11 mouse cellular contexts compared by ENCODE assay signal in the genomic region with DNA sequence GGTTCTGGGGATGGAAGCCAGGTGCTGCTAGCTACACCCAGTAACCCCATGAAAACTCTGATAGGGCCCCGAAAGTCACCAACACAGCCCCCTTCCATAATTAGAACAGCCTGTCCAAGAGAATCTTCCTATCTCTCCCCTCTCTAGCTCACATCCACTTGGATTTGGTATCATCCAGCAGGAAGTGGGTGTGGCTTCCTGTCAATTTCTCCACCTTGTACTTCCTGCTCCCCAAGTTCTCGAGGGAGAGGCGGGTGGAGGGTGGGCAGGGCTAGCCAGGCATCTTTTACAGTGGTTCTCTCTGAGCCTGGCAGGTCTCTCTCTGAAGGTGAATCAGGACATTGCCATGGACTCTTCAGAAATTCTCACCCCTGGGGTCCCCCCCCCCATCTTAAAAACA. TPM values are rescaled to one million over a fixed set of nuclear protein-coding genes. Genes with fewer than 3 reads are reported as not detected.
A peak's percentile ranks its signal among the peaks of the same experiment; 100 is the strongest.
DNase-seq lines count a peak whose midpoint lies in the region; ATAC-seq and TF ChIP-seq lines count a peak whose summit lies in the region.
"Had no signal": no experiment of that assay in that cellular context is flagged by ENCODE, and none has a peak within 500 bp of the region (broad histone marks: within the 10 kb centered on the region; RNA-seq: fewer than 3 reads in every experiment).

No protein-coding gene starts in this region.

- ATAC-seq in hindbrain, embryonic 13.5 days (ENCODE audit: low FRiP score) = no peak
- ATAC-seq in hindbrain, embryonic 16.5 days = no peak
- ATAC-seq in kidney, postnatal 0 days (replicated peaks; ENCODE audit: low FRiP score, low read depth) = no peak

- peak overlapping the region; percentile 98; the same call in 1 of the 2 replicates for H3K27ac ChIP-seq in hindbrain, embryonic 13.5 days
- no peak overlapping the region for H3K27ac ChIP-seq in hindbrain, embryonic 16.5 days (ENCODE audit: low read depth, low read length)
- peak overlapping the region; percentile 76 for H3K27ac ChIP-seq in brown adipose tissue, adult 24 weeks (replicated peaks; ENCODE audit: low read depth, low read length)
- peak overlapping the region; percentile 36 for H3K27ac ChIP-seq in kidney, postnatal 0 days

- H3K9ac ChIP-seq in hindbrain, embryonic 13.5 days = no peak overlapping the region
- H3K9ac ChIP-seq in hindbrain, embryonic 16.5 days (ENCODE audit: low read depth, low read length) = no peak overlapping the region
- no peak overlapping the region for H3K9ac ChIP-seq in kidney, postnatal 0 days (ENCODE audit: low read depth, low read length)

- WGBS in hindbrain, embryonic 13.5 days = 64% methylated on average over 3 of the region's 3 CpGs
- WGBS in hindbrain, embryonic 16.5 days = 82% methylated on average over 3 of the region's 3 CpGs
- 52% methylated on average over 3 of the region's 3 CpGs for WGBS in kidney, postnatal 0 days

- no peak for TF ChIP-seq CTCF in kidney, postnatal 0 days (IDR thresholded peaks at IDR 0.05; ENCODE audit: low read depth)

- peak; percentile 53 for DNase-seq in kidney, postnatal 0 days (ENCODE audit: low spot score)
- peak; percentile 72 for DNase-seq in lung, postnatal 36 days
- no peak for DNase-seq in gastrocnemius, postnatal 10 days
- DNase-seq in B cell, adult 2 months = no peak
- no peak for DNase-seq in testis, postnatal 10 days (ENCODE audit: low spot score)
- DNase-seq: retina, postnatal 1 day had no signal

- H3K27me3 ChIP-seq in hindbrain, embryonic 13.5 days = peaks cover 41% of the 10 kb centered on the region
- no peaks in the 10 kb centered on the region; the same call in 1 of the 2 replicates for H3K27me3 ChIP-seq in hindbrain, embryonic 16.5 days (replicated peaks; ENCODE audit: control insufficient read depth, insufficient read depth, low read length)
- no peaks in the 10 kb centered on the region for H3K27me3 ChIP-seq in kidney, postnatal 0 days (ENCODE audit: insufficient read depth, low read length)

- peaks cover 9% of the 10 kb centered on the region for H3K4me1 ChIP-seq in hindbrain, embryonic 13.5 days (replicated peaks)
- no peaks in the 10 kb centered on the region; the same call in 1 of the 2 replicates for H3K4me1 ChIP-seq in hindbrain, embryonic 16.5 days (ENCODE audit: control insufficient read depth, insufficient read depth, low read depth, low read length)
- H3K4me1 ChIP-seq in brown adipose tissue, adult 24 weeks (ENCODE audit: control insufficient read depth, insufficient read depth, insufficient read length, low read length) = peaks cover 5% of the 10 kb centered on the region; the same call in 1 of the 2 replicates
- no peaks in the 10 kb centered on the region for H3K4me1 ChIP-seq in kidney, postnatal 0 days (replicated peaks; ENCODE audit: insufficient read depth, low read length)

- H3K9me3 ChIP-seq in hindbrain, embryonic 13.5 days = no peaks in the 10 kb centered on the region
- no peaks in the 10 kb centered on the region for H3K9me3 ChIP-seq in hindbrain, embryonic 16.5 days (ENCODE audit: control insufficient read depth, low read length)
- H3K9me3 ChIP-seq in kidney, postnatal 0 days (replicated peaks; ENCODE audit: low read length) = no peaks in the 10 kb centered on the region
- H3K9me3 ChIP-seq: megakaryocyte, embryonic 14.5 days had no signal

- H3K4me2 ChIP-seq in hindbrain, embryonic 13.5 days = no peak overlapping the region
- no peak overlapping the region for H3K4me2 ChIP-seq in hindbrain, embryonic 16.5 days (ENCODE audit: low read length)
- H3K4me2 ChIP-seq in kidney, postnatal 0 days (ENCODE audit: low read length) = no peak overlapping the region

- no peak overlapping the region for H3K4me3 ChIP-seq in hindbrain, embryonic 13.5 days
- H3K4me3 ChIP-seq in hindbrain, embryonic 16.5 days (ENCODE audit: low read length) = no peak overlapping the region
- no peak overlapping the region for H3K4me3 ChIP-seq in brown adipose tissue, adult 24 weeks (ENCODE audit: insufficient read depth, low read depth, low read length)
- H3K4me3 ChIP-seq in kidney, postnatal 0 days (replicated peaks; ENCODE audit: low read depth, low read length) = no peak overlapping the region
- H3K4me3 ChIP-seq: erythroblast, embryonic 14.5 days had no signal

- no peaks in the 10 kb centered on the region for H3K36me3 ChIP-seq in hindbrain, embryonic 13.5 days
- H3K36me3 ChIP-seq in hindbrain, embryonic 16.5 days (ENCODE audit: control insufficient read depth, insufficient read depth, low read length) = no peaks in the 10 kb centered on the region
- no peaks in the 10 kb centered on the region for H3K36me3 ChIP-seq in kidney, postnatal 0 days (ENCODE audit: insufficient read depth, low read length)

RNA-seq across cellular contexts. Expression of a gene that starts 35.7 kb away (rescaled TPM):
- polyA plus RNA-seq in hindbrain, embryonic 13.5 days (2015; fragmentation: Nextera tagmentation; extraction: Ambion mirVana) = 120 and 125 TPM in 2 replicates
- polyA plus RNA-seq in hindbrain, embryonic 16.5 days (2015; fragmentation: Nextera tagmentation; extraction: Ambion mirVana) = 90.9 and 93.3 TPM in 2 replicates
- 118 and 144 TPM in 2 replicates for polyA plus RNA-seq in brown adipose tissue, adult 24 weeks (2012; ENCODE audit: insufficient read depth, insufficient read length, missing spikeins)
- polyA plus RNA-seq in kidney, postnatal 0 days (2015; fragmentation: Nextera tagmentation; extraction: Ambion mirVana) = 102 and 104 TPM in 2 replicates
- total RNA-seq in gastrocnemius, postnatal 10 days (2021) = 100 to 1,000 TPM; 102 to 147 TPM

Comparison
In these comparisons a context has a peak if more than half of its experiments do, and no peak if none do; other contexts are left out.
1. DNase-seq: peak in kidney, postnatal 0 days (single experiment) and lung, postnatal 36 days (single experiment); none in gastrocnemius, postnatal 10 days (single experiment), B cell, adult 2 months (0 of 2) and testis, postnatal 10 days (single experiment).